ENCODE assay signal across 12 mouse cellular contexts in the genomic region with DNA sequence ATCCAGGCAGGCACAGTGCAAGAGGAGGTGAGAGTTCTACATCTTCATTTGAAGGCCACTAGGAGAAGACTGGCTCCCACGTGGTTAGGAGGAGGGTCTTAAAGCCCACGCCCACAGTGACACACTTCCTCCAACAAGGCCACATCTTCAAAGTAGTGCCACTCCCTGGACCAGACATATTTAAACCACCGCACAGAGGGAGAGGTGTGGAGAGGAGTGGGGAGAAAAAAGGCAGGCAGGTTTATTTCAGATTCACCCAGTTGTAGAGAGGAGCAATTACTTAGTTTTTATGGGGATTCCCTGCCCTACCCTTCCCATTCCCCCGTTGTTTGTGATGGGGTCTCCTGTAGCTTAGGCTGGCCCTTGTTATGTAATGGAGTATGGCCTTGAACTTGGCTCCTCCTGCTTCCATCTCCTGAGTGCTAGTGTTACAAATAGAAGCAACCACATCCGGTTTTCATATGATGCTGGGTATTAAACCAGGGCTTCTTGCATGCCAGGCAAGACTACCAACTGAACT. TPM values are rescaled to one million over a fixed set of nuclear protein-coding genes. Genes with fewer than 3 reads are reported as not detected.
DNase-seq lines count a peak whose midpoint lies in the region; ATAC-seq and TF ChIP-seq lines count a peak whose summit lies in the region.
"Had no signal": no experiment of that assay in that cellular context is flagged by ENCODE, and none has a peak within 500 bp of the region (broad histone marks: within the 10 kb centered on the region; RNA-seq: fewer than 3 reads in every experiment).

No protein-coding gene starts in this region.

- no peaks in the 10 kb centered on the region for H3K27me3 ChIP-seq in heart, postnatal 0 days (ENCODE audit: control insufficient read depth, insufficient read depth, low read length)
- H3K27me3 ChIP-seq: limb, embryonic 15.5 days had no signal

- no peak overlapping the region for H3K4me2 ChIP-seq in heart, postnatal 0 days (ENCODE audit: low read depth, low read length)
- H3K4me2 ChIP-seq: limb, embryonic 15.5 days had no signal

- H3K4me3 ChIP-seq in heart, postnatal 0 days (ENCODE audit: low read depth, low read length) = no peak overlapping the region
- H3K4me3 ChIP-seq: left cerebral cortex, adult 2 months; limb, embryonic 15.5 days had no signal

- peak overlapping the region; percentile 85 for H3K27ac ChIP-seq in heart, postnatal 0 days (ENCODE audit: low read depth)
- H3K27ac ChIP-seq: left cerebral cortex, adult 2 months; limb, embryonic 15.5 days had no signal

- no peak for TF ChIP-seq CTCF in heart, postnatal 0 days (IDR thresholded peaks at IDR 0.05; ENCODE audit: low read depth)

- H3K4me1 ChIP-seq in heart, postnatal 0 days (ENCODE audit: control insufficient read depth, insufficient read depth) = peaks cover 25% of the 10 kb centered on the region

- no peak for ATAC-seq in heart, postnatal 0 days (ENCODE audit: insufficient read depth, low read depth)

- no peaks in the 10 kb centered on the region for H3K36me3 ChIP-seq in heart, postnatal 0 days (replicated peaks; ENCODE audit: control insufficient read depth, insufficient read depth, low read length)
- H3K36me3 ChIP-seq: limb, embryonic 15.5 days had no signal

- no peak for DNase-seq in heart, postnatal 0 days (ENCODE audit: low spot score)
- no peak for DNase-seq in heart, adult 11 months
- DNase-seq in CD4-positive, CD25-positive, alpha-beta regulatory T cell, adult 2 months (ENCODE audit: low read depth, low spot score) = peak; percentile 55
- DNase-seq in T-cell, adult 2 months (ENCODE audit: low spot score) = peak; percentile 75
- DNase-seq in naive thymus-derived CD4-positive, alpha-beta T cell, adult 2 months (ENCODE audit: low read depth) = peak; percentile 68
- DNase-seq in layer of hippocampus, adult 9-10 months (ENCODE audit: low spot score) = no peak
- DNase-seq in right cerebral cortex, adult 2 months (ENCODE audit: low spot score in 2 of 2) = no peak
- DNase-seq: adrenal gland, adult 8-10 months; kidney, postnatal 14 days; thymus, postnatal 36 days had no signal

- no peaks in the 10 kb centered on the region for H3K9me3 ChIP-seq in heart, postnatal 0 days (replicated peaks; ENCODE audit: control insufficient read depth, low read length)
- H3K9me3 ChIP-seq: limb, embryonic 15.5 days had no signal

- no peak overlapping the region for H3K9ac ChIP-seq in heart, postnatal 0 days (replicated peaks; ENCODE audit: low read depth, low read length)
- H3K9ac ChIP-seq: limb, embryonic 15.5 days had no signal

- no peak for TF ChIP-seq EP300 in heart, postnatal 0 days (IDR thresholded peaks at IDR 0.05; ENCODE audit: low read depth)

- WGBS in heart, postnatal 0 days = 74% methylated on average over 5 of the region's 5 CpGs

RNA-seq across cellular contexts. Expression of gene Mical1, which starts 3.1 kb away (rescaled TPM):
- 33.1 and 60.4 TPM in 2 replicates for total RNA-seq in heart, postnatal 0 days (2014; rRNA removed; ENCODE audit: low replicate concordance)
- 33.0 and 36.1 TPM in 2 replicates for polyA plus RNA-seq in heart, postnatal 0 days (2015; fragmentation: Nextera tagmentation; extraction: Ambion mirVana)

RNA-seq across cellular contexts. Expression of gene Smpd2, which starts 17.1 kb away (rescaled TPM):
- 91.6 and 105 TPM in 2 replicates for total RNA-seq in heart, postnatal 0 days (2014; rRNA removed; ENCODE audit: low replicate concordance)
- 72.4 TPM in 2 replicates for polyA plus RNA-seq in heart, postnatal 0 days (2015; fragmentation: Nextera tagmentation; extraction: Ambion mirVana)

RNA-seq across cellular contexts. Expression of gene Ppil6, which starts 17.2 kb away (rescaled TPM):
- 4.5 TPM in 1 of 2 replicates, not detected in the other for total RNA-seq in heart, postnatal 0 days (2014; rRNA removed; ENCODE audit: low replicate concordance)
- polyA plus RNA-seq in heart, postnatal 0 days (2015; fragmentation: Nextera tagmentation; extraction: Ambion mirVana) = 5.9 and 6.5 TPM in 2 replicates

RNA-seq across cellular contexts. Expression of gene Zbtb24, which starts 22.8 kb away (rescaled TPM):
- 7.7 and 15.6 TPM in 2 replicates for total RNA-seq in heart, postnatal 0 days (2014; rRNA removed; ENCODE audit: low replicate concordance)
- 10.7 and 11.6 TPM in 2 replicates for polyA plus RNA-seq in heart, postnatal 0 days (2015; fragmentation: Nextera tagmentation; extraction: Ambion mirVana)

RNA-seq across cellular contexts. Expression of gene Cd164, which starts 46.2 kb away (rescaled TPM):
- 76.0 and 113 TPM in 2 replicates for total RNA-seq in heart, postnatal 0 days (2014; rRNA removed; ENCODE audit: low replicate concordance)
- 131 and 138 TPM in 2 replicates for polyA plus RNA-seq in heart, postnatal 0 days (2015; fragmentation: Nextera tagmentation; extraction: Ambion mirVana)

Comparison
In these comparisons a context has a peak if more than half of its experiments do, and no peak if none do; other contexts are left out.
1. DNase-seq: peak in CD4-positive, CD25-positive, alpha-beta regulatory T cell, adult 2 months (single experiment), T-cell, adult 2 months (single experiment) and naive thymus-derived CD4-positive, alpha-beta T cell, adult 2 months (single experiment); none in heart, postnatal 0 days (single experiment), heart, adult 11 months (single experiment), layer of hippocampus, adult 9-10 months (single experiment) and right cerebral cortex, adult 2 months (0 of 2).